In the genomic region with DNA sequence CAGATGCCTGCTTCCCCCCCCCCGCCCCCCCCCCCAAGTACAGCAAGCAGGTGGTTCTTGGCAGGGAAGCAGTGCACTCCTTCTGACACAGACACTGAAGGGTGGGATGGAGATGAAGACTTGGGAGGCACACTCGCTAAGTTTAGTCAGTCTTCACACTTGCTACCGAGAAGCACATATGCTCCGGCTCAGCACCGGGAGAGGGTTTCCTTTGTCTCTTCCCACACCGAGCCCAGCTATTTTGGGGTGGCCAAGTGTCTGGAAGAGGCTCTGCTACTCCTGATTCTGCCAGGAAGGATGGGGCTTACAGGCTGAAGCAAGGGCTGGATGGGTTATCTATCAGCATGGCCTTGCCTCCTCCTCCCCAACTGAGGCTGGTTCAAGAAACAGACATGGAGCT, we compare ENCODE assay signal across 18 mouse cellular contexts. TPM values are rescaled to one million over a fixed set of nuclear protein-coding genes. Genes with fewer than 3 reads are reported as not detected.
DNase-seq lines count a peak whose midpoint lies in the region; ATAC-seq lines count a peak whose summit lies in the region.
"Had no signal": no experiment of that assay in that cellular context is flagged by ENCODE, and none has a peak within 500 bp of the region (broad histone marks: within the 10 kb centered on the region; RNA-seq: fewer than 3 reads in every experiment).

No protein-coding gene starts in this region.

- no peak overlapping the region for H3K4me3 ChIP-seq in limb, embryonic 10.5 days
- no peak overlapping the region for H3K4me3 ChIP-seq in kidney, embryonic 16.5 days (ENCODE audit: low read length)
- H3K4me3 ChIP-seq in hindbrain, embryonic 16.5 days (ENCODE audit: low read length), result no peak overlapping the region
- H3K4me3 ChIP-seq: hindbrain, embryonic 12.5 days; liver, embryonic 13.5 days had no signal

- H3K36me3 ChIP-seq in limb, embryonic 10.5 days, result no peaks in the 10 kb centered on the region
- H3K36me3 ChIP-seq in kidney, embryonic 16.5 days (ENCODE audit: insufficient read depth, low read length), result no peaks in the 10 kb centered on the region
- H3K36me3 ChIP-seq in hindbrain, embryonic 16.5 days (ENCODE audit: control insufficient read depth, insufficient read depth, low read length), result no peaks in the 10 kb centered on the region
- H3K36me3 ChIP-seq: G1E; hindbrain, embryonic 12.5 days; liver, embryonic 13.5 days had no signal

- H3K4me1 ChIP-seq in limb, embryonic 10.5 days, result peaks cover 53% of the 10 kb centered on the region
- peaks cover 25% of the 10 kb centered on the region for H3K4me1 ChIP-seq in kidney, embryonic 16.5 days (ENCODE audit: insufficient read depth, low read length)
- H3K4me1 ChIP-seq in hindbrain, embryonic 16.5 days (ENCODE audit: control insufficient read depth, insufficient read depth, low read depth, low read length), result no peaks in the 10 kb centered on the region

- no peak for ATAC-seq in kidney, embryonic 16.5 days (ENCODE audit: low FRiP score, low TSS enrichment)
- no peak for ATAC-seq in hindbrain, embryonic 16.5 days

- no peaks in the 10 kb centered on the region for H3K27me3 ChIP-seq in limb, embryonic 10.5 days (ENCODE audit: low read depth, poor library complexity, severe bottlenecking)
- H3K27me3 ChIP-seq in kidney, embryonic 16.5 days (ENCODE audit: insufficient read depth, low read length), result no peaks in the 10 kb centered on the region
- H3K27me3 ChIP-seq in hindbrain, embryonic 16.5 days (replicated peaks; ENCODE audit: control insufficient read depth, insufficient read depth, low read length), result no peaks in the 10 kb centered on the region
- H3K27me3 ChIP-seq: hindbrain, embryonic 12.5 days; liver, embryonic 13.5 days had no signal

- peak; percentile 68 for DNase-seq in layer of hippocampus, adult 9-11 months
- DNase-seq in layer of hippocampus, postnatal 25 days (ENCODE audit: extremely low spot score in 1 of 2, low spot score in 1 of 2), result no peak
- DNase-seq in frontal cortex, postnatal 14 days (ENCODE audit: low spot score in 2 of 2), result peak; percentile 44 to 59
- DNase-seq in limb, embryonic 10.5 days (ENCODE audit: low spot score), result no peak
- DNase-seq in telencephalon, adult 2 months (ENCODE audit: low read depth, low spot score), result peak; percentile 93
- DNase-seq in cerebellum, adult 11 months, result no peak
- DNase-seq: cerebellum, adult 8-10 months; embryo, embryonic 11 days; heart, adult 11 months; kidney, adult 18-20 months; kidney, postnatal 25 days; liver, embryonic 13.5 days; lung, postnatal 10 days; thymus, adult 18-20 months had no signal

- H3K4me2 ChIP-seq in kidney, embryonic 16.5 days (replicated peaks; ENCODE audit: low read depth, low read length), result no peak overlapping the region
- no peak overlapping the region for H3K4me2 ChIP-seq in hindbrain, embryonic 16.5 days (ENCODE audit: low read length)
- H3K4me2 ChIP-seq: hindbrain, embryonic 12.5 days; liver, embryonic 13.5 days had no signal

- WGBS in limb, embryonic 10.5 days, result 35% methylated on average over 6 of the region's 6 CpGs
- 56% methylated on average over 5 of the region's 6 CpGs for WGBS in kidney, embryonic 16.5 days
- whole genome bisulfite sequencing in hindbrain, embryonic 16.5 days, result 53% methylated on average over 6 of the region's 6 CpGs

- H3K9ac ChIP-seq in kidney, embryonic 16.5 days (replicated peaks; ENCODE audit: low read length), result no peak overlapping the region
- no peak overlapping the region for H3K9ac ChIP-seq in hindbrain, embryonic 16.5 days (ENCODE audit: low read depth, low read length)
- H3K9ac ChIP-seq: hindbrain, embryonic 12.5 days; liver, embryonic 13.5 days had no signal

- peak overlapping the region; percentile 10 for H3K27ac ChIP-seq in limb, embryonic 10.5 days
- H3K27ac ChIP-seq in kidney, embryonic 16.5 days (ENCODE audit: low read length), result no peak overlapping the region
- H3K27ac ChIP-seq in hindbrain, embryonic 16.5 days (ENCODE audit: low read depth, low read length), result no peak overlapping the region
- H3K27ac ChIP-seq: hindbrain, embryonic 12.5 days; liver, embryonic 13.5 days had no signal

- H3K9me3 ChIP-seq in limb, embryonic 10.5 days (replicated peaks), result no peaks in the 10 kb centered on the region
- no peaks in the 10 kb centered on the region for H3K9me3 ChIP-seq in kidney, embryonic 16.5 days (ENCODE audit: low read length)
- H3K9me3 ChIP-seq in hindbrain, embryonic 16.5 days (ENCODE audit: control insufficient read depth, low read length), result no peaks in the 10 kb centered on the region
- H3K9me3 ChIP-seq: G1E; hindbrain, embryonic 12.5 days; liver, embryonic 13.5 days had no signal

RNA-seq across cellular contexts. Expression of a gene that starts 5.3 kb away (rescaled TPM):
- 10 to 100 TPM; 61.1 to 65.4 TPM for total RNA-seq in layer of hippocampus, postnatal 25 days (2021)
- polyA plus RNA-seq in limb, embryonic 10.5 days (2016; fragmentation: Nextera tagmentation; extraction: Ambion mirVana), result 110 and 119 TPM in 2 replicates
- 69.3 and 72.7 TPM in 2 replicates for polyA plus RNA-seq in kidney, embryonic 16.5 days (2015; fragmentation: Nextera tagmentation; extraction: Ambion mirVana)
- 23.1 and 26.2 TPM in 2 replicates for polyA plus RNA-seq in hindbrain, embryonic 16.5 days (2015; fragmentation: Nextera tagmentation; extraction: Ambion mirVana)

Comparison
In these comparisons a context has a peak if more than half of its experiments do, and no peak if none do; other contexts are left out.
1. DNase-seq: peak in layer of hippocampus, adult 9-11 months (single experiment), frontal cortex, postnatal 14 days (2 of 2) and telencephalon, adult 2 months (single experiment); none in layer of hippocampus, postnatal 25 days (0 of 2), limb, embryonic 10.5 days (single experiment) and cerebellum, adult 11 months (single experiment).